Mouse (Mus musculus): ENCODE results near the gene Vmn2r71.

Gene Vmn2r71

GRCm38 (mm10) chr7:85562787-85563186, at the start of gene Vmn2r71:
Gene Vmn2r71, plus strand, starts transcription at chr7:85563087.
- no peak for DNase-seq (ENCODE audit: extremely low read depth, low read depth, low spot score)

GRCm38 (mm10) chr7:85542108-85542507, 20.8 kb upstream of the Vmn2r71 start:
- no peak for DNase-seq (ENCODE audit: extremely low read depth, low read depth, low spot score)

GRCm38 (mm10) chr7:85543118-85543517, 19.8 kb upstream of the Vmn2r71 start:
- no peak for DNase-seq (ENCODE audit: extremely low read depth, low read depth, low spot score)

GRCm38 (mm10) chr7:85569092-85569491, 6.2 kb downstream of the Vmn2r71 start, which contains the start of gene Vmn2r70:
Gene Vmn2r70, minus strand, starts transcription at chr7:85569192.
- no peak for DNase-seq (ENCODE audit: extremely low read depth, low read depth, low spot score)
